Mouse (Mus musculus) hindbrain, embryonic 12.5 days (tissue): ENCODE measurements around the gene Col6a4. TPM values are rescaled to one million over a fixed set of nuclear protein-coding genes. Genes with fewer than 3 reads are reported as not detected.

Source experiments
- ATAC-seq: fragments of 200-750 bp; cut with Nextera tagmentation; 2 replicates; pipeline ENCODE4 v1.8.0; 2017; ENCODE audit warnings: moderate TSS enrichment; ENCODE audit not compliant: low FRiP score
- H3K27ac ChIP-seq: fragments of 300-500 bp; sonication (generic); 2 replicates; pipeline ENCODE4 v1.5.1; 2016; ENCODE audit warnings: mild to moderate bottlenecking
- H3K27me3 ChIP-seq: fragments of 300-500 bp; sonication (generic); 2 replicates; pipeline ENCODE4 v1.6.1; 2016; ENCODE audit warnings: mild to moderate bottlenecking
- H3K36me3 ChIP-seq: fragments of 300-500 bp; sonication (generic); 2 replicates; pipeline ENCODE4 v1.6.1; 2016; ENCODE audit warnings: mild to moderate bottlenecking
- H3K4me1 ChIP-seq: fragments of 300-500 bp; sonication (generic); 2 replicates; pipeline ENCODE4 v1.6.1; 2016
- H3K4me2 ChIP-seq: fragments of 300-500 bp; sonication (generic); replicated peaks from 2 replicates; pipeline ENCODE4 v1.6.1; 2016; ENCODE audit warnings: mild to moderate bottlenecking
- H3K4me3 ChIP-seq: fragments of 300-500 bp; sonication (generic); 2 replicates; pipeline ENCODE4 v1.5.1; 2016; ENCODE audit warnings: mild to moderate bottlenecking
- H3K9ac ChIP-seq: fragments of 300-500 bp; sonication (generic); 2 replicates; pipeline ENCODE4 v1.6.1; 2016; ENCODE audit warnings: mild to moderate bottlenecking, moderate library complexity
- H3K9me3 ChIP-seq: fragments of 300-500 bp; sonication (generic); replicated peaks from 2 replicates; pipeline ENCODE4 v1.6.1; 2016; ENCODE audit warnings: mild to moderate bottlenecking
- WGBS: fragments of 180-500 bp; shearing (Covaris S2); methylation state at CpG from one replicate; pipeline ENCODE4 v1.1.7; 2016; 5-methylcytosine and 5-hydroxymethylcytosine counted together
- polyA plus RNA-seq: library from polyadenylated mRNA; unstranded; fragments of >200 nt; fragmentation: Nextera tagmentation; extraction: Ambion mirVana; gene quantifications from 2 replicates; pipeline ENCODE4 v1.2.1, GENCODE M21; 2016

The Col6a4 gene
- polyA plus RNA-seq, 1 experiment from 2014 or later = 0.37 TPM

- 34% methylated on average over 10 of the region's 10 CpGs for WGBS
- H3K4me1 ChIP-seq = peaks cover 5% of the 10 kb centered on the region; the same call in 1 of the 2 replicates
- H3K9me3 ChIP-seq = no peaks in the 10 kb centered on the region; the same call in 1 of the 2 replicates
- H3K36me3 ChIP-seq = no peaks in the 10 kb centered on the region
- H3K27me3 ChIP-seq = no peaks in the 10 kb centered on the region
- H3K4me3 ChIP-seq = no peak overlapping the region
- no peak overlapping the region for H3K9ac ChIP-seq
- no peak overlapping the region for H3K4me2 ChIP-seq
- H3K27ac ChIP-seq = no peak overlapping the region
- ATAC-seq = no peak
Measured at GRCm38 (mm10) chr9:106112770-106113423, 16.3 kb upstream of the Col6a4 start.

GRCm38 (mm10) chr9:106106241-106106640 is 9.7 kb upstream of the Col6a4 start:
- no peak for ATAC-seq
- WGBS = 84% methylated on average over 9 of the region's 9 CpGs
- H3K4me2 ChIP-seq = no peak overlapping the region
- no peak overlapping the region for H3K4me3 ChIP-seq
- no peak overlapping the region for H3K27ac ChIP-seq
- H3K9me3 ChIP-seq = no peaks in the 10 kb centered on the region; the same call in 1 of the 2 replicates
- no peaks in the 10 kb centered on the region for H3K4me1 ChIP-seq
- no peak overlapping the region for H3K9ac ChIP-seq
- H3K27me3 ChIP-seq = no peaks in the 10 kb centered on the region
- H3K36me3 ChIP-seq = no peaks in the 10 kb centered on the region

GRCm38 (mm10) chr9:106104401-106104800 is 7.8 kb upstream of the Col6a4 start:
- H3K4me1 ChIP-seq = no peaks in the 10 kb centered on the region
- H3K36me3 ChIP-seq = no peaks in the 10 kb centered on the region
- H3K27me3 ChIP-seq = no peaks in the 10 kb centered on the region
- no peaks in the 10 kb centered on the region for H3K9me3 ChIP-seq
- H3K4me3 ChIP-seq = no peak overlapping the region
- no peak overlapping the region for H3K27ac ChIP-seq
- 69% methylated on average over 7 of the region's 7 CpGs for WGBS
- ATAC-seq = no peak
- H3K9ac ChIP-seq = no peak overlapping the region
- no peak overlapping the region for H3K4me2 ChIP-seq

GRCm38 (mm10) chr9:106101166-106101565 is 4.6 kb upstream of the Col6a4 start:
- ATAC-seq = no peak
- Histone ChIP-seq H3K36me3 (no peaks in the 10 kb centered on the region), H3K4me3 (no peak overlapping the region), H3K4me2 (no peak overlapping the region), H3K27me3 (no peaks in the 10 kb centered on the region), H3K4me1 (no peaks in the 10 kb centered on the region), H3K9me3 (no peaks in the 10 kb centered on the region), H3K27ac (no peak overlapping the region), H3K9ac (no peak overlapping the region)
- 79% methylated on average over 5 of the region's 5 CpGs for WGBS

GRCm38 (mm10) chr9:106100262-106100661 is 3.7 kb upstream of the Col6a4 start:
- Histone ChIP-seq H3K9me3 (no peaks in the 10 kb centered on the region), H3K4me1 (no peaks in the 10 kb centered on the region), H3K27ac (no peak overlapping the region), H3K4me2 (no peak overlapping the region), H3K36me3 (no peaks in the 10 kb centered on the region), H3K27me3 (no peaks in the 10 kb centered on the region), H3K9ac (no peak overlapping the region), H3K4me3 (no peak overlapping the region)
- 78% methylated on average over 9 of the region's 9 CpGs for WGBS
- ATAC-seq = no peak

- Histone ChIP-seq H3K9me3 (no peaks in the 10 kb centered on the region), H3K27ac (no peak overlapping the region), H3K4me2 (peak overlapping the region; percentile 22), H3K36me3 (no peaks in the 10 kb centered on the region), H3K27me3 (no peaks in the 10 kb centered on the region), H3K4me3 (no peak overlapping the region), H3K9ac (no peak overlapping the region), H3K4me1 (no peaks in the 10 kb centered on the region)
- no peak for ATAC-seq
- 71% methylated on average over 22 of the region's 22 CpGs for WGBS
Measured at GRCm38 (mm10) chr9:106099379-106100021, 2.9 kb upstream of the Col6a4 start.

GRCm38 (mm10) chr9:106081528-106081927 is 15.1 kb downstream of the Col6a4 start:
- Histone ChIP-seq H3K4me3 (no peak overlapping the region), H3K27ac (no peak overlapping the region), H3K36me3 (no peaks in the 10 kb centered on the region), H3K9me3 (no peaks in the 10 kb centered on the region), H3K27me3 (no peaks in the 10 kb centered on the region), H3K4me1 (no peaks in the 10 kb centered on the region), H3K4me2 (no peak overlapping the region), H3K9ac (no peak overlapping the region)
- no peak for ATAC-seq
- WGBS = 95% methylated on average over 5 of the region's 5 CpGs

DNA sequence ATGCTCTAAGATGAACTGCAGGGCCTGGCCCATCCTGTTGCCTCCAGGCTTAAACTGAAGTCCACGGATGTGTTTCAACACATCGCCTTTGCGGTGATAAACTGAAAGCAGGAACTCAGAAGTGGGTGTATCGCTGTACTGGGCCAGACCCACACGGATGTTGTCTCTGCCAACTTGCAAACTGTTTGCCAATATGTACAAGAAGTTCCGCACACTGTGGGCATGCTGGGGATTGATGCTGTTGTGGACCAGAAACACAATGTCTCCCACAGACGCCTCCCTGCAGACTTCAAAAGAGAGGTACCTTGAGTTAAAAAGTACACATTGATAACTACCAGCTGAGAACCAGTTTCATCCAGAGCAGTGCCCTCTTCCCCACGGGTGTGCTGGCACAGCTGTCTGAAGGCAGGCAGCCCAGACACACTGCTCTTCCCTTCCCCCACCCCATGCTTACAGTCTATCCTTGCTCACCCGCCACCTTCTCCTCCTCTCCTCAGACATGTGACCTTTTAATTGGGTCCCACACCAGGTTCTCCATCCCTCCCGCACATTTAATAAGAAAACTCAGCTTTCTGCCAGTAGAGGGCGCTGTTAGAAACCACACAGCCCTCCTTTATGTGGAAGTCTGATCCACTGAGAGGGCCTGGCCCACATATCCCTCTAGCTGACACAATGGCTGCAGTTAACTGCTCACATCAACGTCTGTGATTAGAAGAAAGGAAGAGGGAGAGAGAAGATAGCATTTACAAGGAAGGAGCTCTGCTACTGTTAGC is 16.1 kb downstream of the Col6a4 start:
- Histone ChIP-seq H3K9me3 (no peaks in the 10 kb centered on the region), H3K4me2 (no peak overlapping the region), H3K4me3 (no peak overlapping the region), H3K4me1 (no peaks in the 10 kb centered on the region), H3K27ac (no peak overlapping the region), H3K9ac (no peak overlapping the region), H3K36me3 (no peaks in the 10 kb centered on the region), H3K27me3 (no peaks in the 10 kb centered on the region)
- ATAC-seq = no peak
- WGBS = 60% methylated on average over 12 of the region's 12 CpGs

GRCm38 (mm10) chr9:106077953-106078352 is 18.6 kb downstream of the Col6a4 start:
- Histone ChIP-seq H3K4me2 (no peak overlapping the region), H3K27ac (no peak overlapping the region), H3K36me3 (no peaks in the 10 kb centered on the region), H3K4me1 (no peaks in the 10 kb centered on the region), H3K27me3 (no peaks in the 10 kb centered on the region), H3K9ac (no peak overlapping the region), H3K4me3 (no peak overlapping the region), H3K9me3 (no peaks in the 10 kb centered on the region)
- 85% methylated on average over 3 of the region's 3 CpGs for WGBS
- no peak for ATAC-seq

DNA sequence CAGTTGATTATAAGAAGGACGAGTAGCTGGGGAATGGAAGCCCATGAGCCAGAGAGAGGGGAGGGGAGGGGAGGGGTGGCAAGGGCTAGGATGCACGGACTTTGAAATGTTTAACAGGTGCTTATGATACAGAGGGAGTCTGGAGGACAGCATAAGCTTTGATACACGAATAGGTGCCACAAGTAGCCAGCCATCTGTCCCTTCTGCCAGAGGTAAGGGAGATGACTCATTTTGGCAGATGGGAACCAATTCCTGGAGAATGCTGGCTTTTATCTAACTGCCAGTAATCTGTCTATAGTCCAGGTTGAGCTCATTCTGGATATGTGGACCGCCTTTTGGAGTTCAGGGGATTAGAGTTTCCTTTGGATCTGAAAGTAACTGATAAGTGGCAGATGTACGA is 20.3 kb downstream of the Col6a4 start:
- H3K27me3 ChIP-seq = no peaks in the 10 kb centered on the region
- no peak overlapping the region for H3K9ac ChIP-seq
- H3K4me3 ChIP-seq = no peak overlapping the region
- H3K4me2 ChIP-seq = no peak overlapping the region
- no peak for ATAC-seq
- H3K9me3 ChIP-seq = no peaks in the 10 kb centered on the region
- no peak overlapping the region for H3K27ac ChIP-seq
- WGBS = 70% methylated on average over 5 of the region's 5 CpGs
- H3K4me1 ChIP-seq = no peaks in the 10 kb centered on the region
- no peaks in the 10 kb centered on the region for H3K36me3 ChIP-seq

DNA sequence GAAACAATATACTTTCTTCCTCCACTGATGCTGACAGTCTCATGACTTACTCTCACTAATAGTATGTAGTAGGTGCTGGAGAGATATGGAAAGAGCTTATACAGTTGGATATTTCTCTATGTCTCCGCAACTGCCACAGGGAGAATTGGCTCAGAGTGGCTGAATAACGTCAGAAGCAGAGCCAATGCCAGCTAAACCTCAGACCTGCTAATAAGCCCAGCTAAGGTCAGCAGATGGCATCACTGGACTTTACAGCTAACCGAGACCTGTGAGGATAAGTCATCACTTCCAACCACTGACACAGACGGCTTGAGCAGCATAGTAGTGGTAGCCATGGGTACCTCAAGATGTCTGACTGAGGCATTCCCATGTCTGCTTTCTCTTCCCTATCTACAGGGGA is 22.6 kb downstream of the Col6a4 start:
- Histone ChIP-seq H3K36me3 (no peaks in the 10 kb centered on the region), H3K27ac (no peak overlapping the region), H3K4me1 (no peaks in the 10 kb centered on the region), H3K27me3 (no peaks in the 10 kb centered on the region), H3K9ac (no peak overlapping the region), H3K4me3 (no peak overlapping the region), H3K9me3 (no peaks in the 10 kb centered on the region), H3K4me2 (no peak overlapping the region)
- WGBS = 73% methylated on average over 4 of the region's 4 CpGs
- no peak for ATAC-seq

GRCm38 (mm10) chr9:106071651-106072050 is 24.9 kb downstream of the Col6a4 start:
- Histone ChIP-seq H3K27ac (no peak overlapping the region), H3K4me1 (no peaks in the 10 kb centered on the region), H3K9me3 (no peaks in the 10 kb centered on the region), H3K9ac (no peak overlapping the region), H3K36me3 (no peaks in the 10 kb centered on the region), H3K27me3 (no peaks in the 10 kb centered on the region), H3K4me3 (no peak overlapping the region), H3K4me2 (no peak overlapping the region)
- WGBS = 78% methylated on average over 6 of the region's 6 CpGs
- ATAC-seq = no peak
